Mouse (Mus musculus): ENCODE data around the gene Barx1. TPM values are rescaled to one million over a fixed set of nuclear protein-coding genes. Genes with fewer than 3 reads are reported as not detected.
A peak's percentile ranks its signal among the peaks of the same experiment; 100 is the strongest.

The Barx1 gene
- 0.49 and 0.64 TPM in 2 replicates for polyA plus RNA-seq (2012; rRNA removed)
- 0.11 and 0.25 TPM in 2 replicates for polyA plus RNA-seq (2014; fragmentation: Nextera tagmentation; extraction: Ambion mirVana)

DNA sequence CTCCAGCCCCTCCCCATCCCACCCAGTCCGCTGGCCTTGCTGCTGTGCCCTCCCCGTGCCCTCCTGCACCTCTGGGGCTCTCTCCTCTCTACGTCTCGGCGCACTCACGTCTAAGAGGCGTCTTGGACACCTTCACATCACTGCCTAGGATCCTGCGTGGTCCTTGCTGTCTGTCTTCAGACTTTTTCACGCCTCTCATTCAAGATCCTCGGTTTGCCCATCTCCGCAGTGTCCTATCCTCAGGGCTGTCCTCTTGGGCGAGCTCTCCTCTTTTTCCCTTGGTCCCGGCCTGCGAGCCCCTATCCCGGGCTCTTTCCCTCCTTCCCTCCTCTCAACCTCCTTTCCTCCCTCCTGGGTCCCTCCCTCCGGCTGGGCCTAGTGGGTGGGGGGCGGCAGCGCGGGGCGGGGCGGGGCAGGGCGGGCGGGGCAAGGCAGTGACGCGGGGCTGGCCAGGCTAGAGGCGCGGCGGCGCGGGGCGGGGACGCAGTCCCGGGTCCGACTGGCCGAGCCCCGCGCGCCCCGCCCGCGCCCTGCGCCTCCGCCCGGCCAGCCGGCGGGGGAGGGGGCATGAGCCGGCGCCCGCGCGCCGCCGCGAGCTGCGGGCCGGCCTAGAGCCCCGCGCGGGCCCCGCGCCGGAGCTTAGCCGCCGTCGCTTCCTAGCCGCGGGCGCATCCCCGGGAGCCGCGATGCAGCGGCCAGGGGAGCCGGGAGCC lies at the start of gene Barx1:
TSS of gene Barx1 (plus strand) at position 568 of the 713 bp plus-strand sequence.
- Histone ChIP-seq H3K27ac (no peak within 1 kb of the TSS), H3K27me3 (ENCODE audit: control insufficient read depth, insufficient read depth, low read length) (peaks cover 100% of the 10 kb centered on the region)

DNA sequence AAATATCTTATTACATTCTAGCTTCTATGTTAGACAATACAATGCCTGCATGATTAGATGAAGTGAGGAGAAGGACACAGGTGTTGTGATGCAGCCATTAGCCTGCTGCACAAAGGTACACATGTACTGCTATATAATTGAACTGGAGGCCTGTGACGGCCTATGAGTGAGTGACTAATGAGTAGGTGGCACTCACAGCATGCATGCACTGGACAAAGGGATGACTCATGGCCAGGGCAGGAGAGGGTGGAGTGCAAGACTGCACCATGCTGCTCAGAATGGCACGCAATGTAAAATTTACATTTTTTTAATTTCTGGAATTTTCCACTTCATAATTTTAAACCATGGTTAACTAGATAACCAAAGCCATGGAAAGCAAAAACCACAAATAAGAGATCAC lies 48.3 kb upstream of the Barx1 start:
- 59% methylated on average over 2 of the region's 2 CpGs for WGBS (ENCODE audit: insufficient replicate concordance)
- no peaks in the 10 kb centered on the region for H3K36me3 ChIP-seq (replicated peaks; ENCODE audit: control insufficient read depth, insufficient read depth, low read depth)
- DNase-seq (ENCODE audit: low read depth in 3 of 3, low spot score in 3 of 3) (no peak), ATAC-seq (ENCODE audit: insufficient read depth) (no peak)
- H3K27ac ChIP-seq = no peak overlapping the region
- no peak overlapping the region for H3K4me3 ChIP-seq (ENCODE audit: insufficient read depth in 1 of 2, low read depth in 2 of 2, low read length in 2 of 2)
- H3K4me1 ChIP-seq (replicated peaks; ENCODE audit: control insufficient read depth in 2 of 2, insufficient read depth in 2 of 2, low read length in 1 of 2) = no peaks in the 10 kb centered on the region
- no peak for TF ChIP-seq CTCF (IDR thresholded peaks at IDR 0.05; ENCODE audit: low read depth)
- no peak for TF ChIP-seq EP300 (IDR thresholded peaks at IDR 0.05; ENCODE audit: low read depth)
- H3K27me3 ChIP-seq (ENCODE audit: control insufficient read depth, insufficient read depth, low read length) = no peaks in the 10 kb centered on the region
- no peaks in the 10 kb centered on the region for H3K9me3 ChIP-seq (ENCODE audit: control insufficient read depth, low read length)
- H3K4me2 ChIP-seq (ENCODE audit: low read depth) = no peak overlapping the region
- H3K9ac ChIP-seq (replicated peaks) = no peak overlapping the region

More for the DNA sequence above, at the start of gene Barx1:
- no peaks in the 10 kb centered on the region for H3K9me3 ChIP-seq (ENCODE audit: control insufficient read depth, low read length)
- 1% methylated on average over 55 of the region's 73 CpGs for WGBS (ENCODE audit: insufficient replicate concordance)
- ATAC-seq (ENCODE audit: insufficient read depth) (no peak), DNase-seq (ENCODE audit: low read depth in 3 of 3, low spot score in 3 of 3) (no peak)
- TF ChIP-seq CTCF (IDR thresholded peaks at IDR 0.05; ENCODE audit: low read depth) (no peak), EP300 (IDR thresholded peaks at IDR 0.05; ENCODE audit: low read depth) (no peak)
- H3K4me2 ChIP-seq (ENCODE audit: low read depth) = no peak within 1 kb of the TSS
- no peaks in the 10 kb centered on the region for H3K4me1 ChIP-seq (replicated peaks; ENCODE audit: control insufficient read depth in 2 of 2, insufficient read depth in 2 of 2, low read length in 1 of 2)
- peak within 1 kb of the TSS in 1 of 2 experiments; percentile 26; a peak in 2 of 4 replicates for H3K4me3 ChIP-seq (ENCODE audit: insufficient read depth in 1 of 2, low read depth in 2 of 2, low read length in 2 of 2)
- H3K9ac ChIP-seq (replicated peaks) = no peak within 1 kb of the TSS
- no peaks in the 10 kb centered on the region for H3K36me3 ChIP-seq (replicated peaks; ENCODE audit: control insufficient read depth, insufficient read depth, low read depth)

DNA sequence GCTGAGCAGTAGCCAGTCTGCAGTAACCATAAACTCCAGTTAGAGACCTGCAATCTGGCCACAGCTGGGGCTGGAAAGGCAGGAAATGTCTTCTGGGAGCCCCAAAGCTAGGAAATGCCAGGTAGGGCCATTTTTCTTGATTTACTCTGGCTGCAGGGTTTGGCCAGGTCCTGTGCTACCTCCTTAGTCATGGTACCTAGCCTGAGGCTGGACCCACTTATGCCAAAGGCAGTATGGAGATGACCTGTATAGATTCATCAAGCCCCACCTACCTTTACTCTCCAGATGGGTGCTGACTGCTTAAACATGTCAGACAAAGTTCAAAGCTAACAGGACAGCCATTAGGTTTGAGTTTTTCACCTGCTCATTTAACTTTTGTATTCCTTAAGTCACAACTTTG lies 45.0 kb upstream of the Barx1 start:
- no peaks in the 10 kb centered on the region for H3K9me3 ChIP-seq (ENCODE audit: control insufficient read depth, low read length)
- H3K36me3 ChIP-seq (replicated peaks; ENCODE audit: control insufficient read depth, insufficient read depth, low read depth) = no peaks in the 10 kb centered on the region
- no peaks in the 10 kb centered on the region for H3K4me1 ChIP-seq (replicated peaks; ENCODE audit: control insufficient read depth in 2 of 2, insufficient read depth in 2 of 2, low read length in 1 of 2)
- H3K27ac ChIP-seq = no peak overlapping the region
- no peak overlapping the region for H3K4me3 ChIP-seq (ENCODE audit: insufficient read depth in 1 of 2, low read depth in 2 of 2, low read length in 2 of 2)
- H3K4me2 ChIP-seq (ENCODE audit: low read depth) = no peak overlapping the region
- ATAC-seq (ENCODE audit: insufficient read depth) = no peak
- TF ChIP-seq EP300 (IDR thresholded peaks at IDR 0.05; ENCODE audit: low read depth) (no peak), CTCF (IDR thresholded peaks at IDR 0.05; ENCODE audit: low read depth) (no peak)
- no peak overlapping the region for H3K9ac ChIP-seq (replicated peaks)
- DNase-seq (ENCODE audit: low read depth in 3 of 3, low spot score in 3 of 3) = no peak
- H3K27me3 ChIP-seq (ENCODE audit: control insufficient read depth, insufficient read depth, low read length) = no peaks in the 10 kb centered on the region

DNA sequence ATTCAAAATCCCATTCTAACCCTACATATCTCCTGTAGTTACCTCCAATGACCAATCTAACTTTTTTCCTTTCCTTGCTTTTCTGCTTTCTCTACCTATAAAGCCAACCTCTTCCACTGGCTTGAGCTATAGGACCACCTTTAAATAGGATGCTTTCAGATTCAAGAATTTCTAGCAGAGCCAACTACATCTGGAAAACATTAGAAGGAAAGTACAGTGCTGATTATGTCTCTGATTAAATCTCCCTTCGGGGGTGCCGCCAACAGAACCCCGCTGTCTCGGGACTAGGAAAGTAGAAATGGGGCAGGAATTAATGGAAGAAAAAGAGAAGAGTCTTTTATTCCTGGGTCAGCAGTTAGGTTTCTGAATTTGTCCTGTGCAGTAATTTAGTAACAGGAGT lies 43.9 kb upstream of the Barx1 start:
- Histone ChIP-seq H3K9ac (replicated peaks) (no peak overlapping the region), H3K9me3 (ENCODE audit: control insufficient read depth, low read length) (no peaks in the 10 kb centered on the region), H3K4me2 (ENCODE audit: low read depth) (no peak overlapping the region), H3K4me1 (replicated peaks; ENCODE audit: control insufficient read depth in 2 of 2, insufficient read depth in 2 of 2, low read length in 1 of 2) (no peaks in the 10 kb centered on the region), H3K27me3 (ENCODE audit: control insufficient read depth, insufficient read depth, low read length) (no peaks in the 10 kb centered on the region), H3K27ac (no peak overlapping the region), H3K4me3 (ENCODE audit: insufficient read depth in 1 of 2, low read depth in 2 of 2, low read length in 2 of 2) (no peak overlapping the region), H3K36me3 (replicated peaks; ENCODE audit: control insufficient read depth, insufficient read depth, low read depth) (no peaks in the 10 kb centered on the region)
- DNase-seq (ENCODE audit: low read depth in 3 of 3, low spot score in 3 of 3) (no peak), ATAC-seq (ENCODE audit: insufficient read depth) (no peak)
- WGBS (ENCODE audit: insufficient replicate concordance) = 72% methylated on average over 4 of the region's 4 CpGs
- TF ChIP-seq CTCF (IDR thresholded peaks at IDR 0.05; ENCODE audit: low read depth) = no peak
- TF ChIP-seq EP300 (IDR thresholded peaks at IDR 0.05; ENCODE audit: low read depth) = no peak

DNA sequence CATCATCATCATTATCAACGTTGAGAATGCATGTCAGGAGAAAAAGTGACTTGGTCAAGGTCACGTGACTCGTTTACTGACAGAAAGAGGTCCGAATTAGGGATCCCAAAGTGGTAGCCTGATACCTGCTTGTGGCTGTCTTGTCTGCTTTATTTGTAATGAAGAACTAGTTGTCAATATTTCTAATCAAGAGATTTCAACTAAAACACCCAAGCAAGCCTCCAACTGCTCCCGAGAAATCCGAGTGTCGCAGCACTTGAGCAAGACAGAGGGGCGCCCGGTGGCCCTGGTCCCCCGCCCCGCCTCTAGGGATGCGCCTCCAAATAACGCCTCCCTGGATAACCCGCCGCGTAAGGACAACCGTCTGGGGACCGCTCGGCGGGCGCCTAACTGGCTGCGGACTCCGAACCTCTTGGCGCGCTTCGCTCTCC lies 37.8 kb upstream of the Barx1 start:
- Histone ChIP-seq H3K27me3 (ENCODE audit: control insufficient read depth, insufficient read depth, low read length) (peaks cover 16% of the 10 kb centered on the region), H3K9ac (replicated peaks) (peak overlapping the region; percentile 14; the same call in 1 of the 2 replicates), H3K9me3 (ENCODE audit: control insufficient read depth, low read length) (no peaks in the 10 kb centered on the region), H3K4me2 (ENCODE audit: low read depth) (peak overlapping the region; percentile 72), H3K27ac (no peak overlapping the region), H3K4me3 (ENCODE audit: insufficient read depth in 1 of 2, low read depth in 2 of 2, low read length in 2 of 2) (peak overlapping the region; percentile 48 to 50), H3K36me3 (replicated peaks; ENCODE audit: control insufficient read depth, insufficient read depth, low read depth) (no peaks in the 10 kb centered on the region), H3K4me1 (replicated peaks; ENCODE audit: control insufficient read depth in 2 of 2, insufficient read depth in 2 of 2, low read length in 1 of 2) (peaks cover 2% of the 10 kb centered on the region in 2 experiments; a peak in 2 of 4 replicates)
- WGBS (ENCODE audit: insufficient replicate concordance) = 3% methylated on average over 26 of the region's 26 CpGs
- TF ChIP-seq CTCF (IDR thresholded peaks at IDR 0.05; ENCODE audit: low read depth) (no peak), EP300 (IDR thresholded peaks at IDR 0.05; ENCODE audit: low read depth) (no peak)
- peak; percentile 64 for ATAC-seq (ENCODE audit: insufficient read depth)
- no peak for DNase-seq (ENCODE audit: low read depth in 3 of 3, low spot score in 3 of 3)

Measured in liver, embryonic 14.5 days (tissue).